Mouse (Mus musculus): Measurements from ENCODE around the gene Cnpy3.
A peak's percentile ranks its signal among the peaks of the same experiment; 100 is the strongest.
"Not testable (repeated sequence)": the region's sequence is repeated elsewhere in the genome, so short reads cannot be mapped to it uniquely, and the experiment has no call there.

The Cnpy3 gene

DNA sequence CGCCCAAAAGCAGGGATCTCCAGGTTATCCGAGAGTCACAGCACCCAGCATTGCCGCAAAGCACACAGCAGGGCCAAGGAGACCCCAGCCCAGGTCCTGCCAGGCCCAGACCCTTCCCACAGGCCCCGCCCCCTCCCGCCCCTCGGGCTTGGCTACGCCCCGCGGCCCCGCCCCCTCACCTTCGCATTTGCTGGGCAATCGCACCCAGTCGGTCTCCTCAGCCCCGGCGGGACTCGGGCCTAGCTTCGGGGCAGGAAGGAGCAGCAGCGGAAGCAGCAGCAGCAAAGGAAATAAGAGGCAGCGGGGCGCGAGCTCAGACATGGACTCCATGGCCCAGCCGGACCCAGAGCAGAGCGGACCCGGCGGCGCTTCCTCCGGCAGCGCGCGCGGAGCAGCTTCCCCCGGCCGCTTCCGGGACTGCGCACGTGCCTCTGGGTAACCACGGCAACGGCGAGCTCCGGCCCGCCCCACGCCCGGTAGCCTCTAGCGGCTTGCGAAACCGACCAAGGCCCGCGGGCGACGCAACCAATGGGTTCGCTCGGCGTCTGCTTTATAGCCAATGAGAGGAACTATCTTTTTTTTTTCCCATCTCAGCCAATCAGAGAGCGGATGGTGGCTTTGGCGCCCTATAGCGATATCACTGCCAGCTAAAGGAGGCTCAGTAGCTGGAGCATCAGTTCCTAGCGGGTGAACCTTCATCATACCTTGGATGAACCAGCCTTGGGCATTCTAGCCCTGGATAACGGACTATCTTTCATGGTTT, at the start of gene Cnpy3:
Gene Cnpy3 (minus strand): TSS at position 421 of the 763 bp plus-strand sequence.
- DNase-seq, result peak; percentile 96

DNA sequence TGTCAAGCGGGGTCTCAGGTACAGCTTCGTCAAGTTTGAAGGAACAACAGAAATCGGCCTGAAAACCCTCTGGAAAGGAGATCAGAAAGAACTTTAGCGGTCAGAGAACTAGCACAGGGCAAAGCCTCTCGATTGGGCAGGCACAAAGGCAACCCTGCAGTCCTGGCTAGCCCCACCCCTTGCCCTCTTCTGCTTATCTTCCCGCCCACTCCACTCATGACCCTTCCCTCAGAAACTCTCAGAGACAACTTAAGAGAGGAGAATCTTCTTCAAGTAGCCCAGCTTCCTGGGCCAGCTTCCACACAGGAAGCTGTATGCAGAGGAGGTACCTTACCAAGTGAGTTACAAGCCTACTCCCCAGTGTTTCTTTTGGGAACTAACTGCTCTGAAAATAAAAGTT, 49.7 kb upstream of the Cnpy3 start:
- DNase-seq, result no peak

DNA sequence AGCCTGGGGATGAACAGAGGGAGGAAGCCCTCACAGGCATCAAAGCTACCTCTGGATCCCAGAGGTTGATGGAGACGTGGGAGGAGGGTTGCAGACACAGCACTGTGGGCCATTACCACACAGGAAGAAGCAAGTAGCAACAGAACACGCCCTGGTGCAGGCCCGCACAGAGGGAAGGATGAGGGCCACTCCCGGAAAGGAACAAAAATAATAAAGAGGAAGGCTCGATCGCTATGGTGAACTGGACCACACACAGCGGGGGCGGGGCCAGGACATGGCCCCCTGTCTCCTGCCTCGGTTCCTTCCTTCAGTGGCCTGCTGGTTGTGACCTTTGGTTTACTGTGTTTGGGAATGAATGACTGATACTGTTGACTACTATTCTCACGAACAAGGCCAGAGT, 47.7 kb upstream of the Cnpy3 start:
- DNase-seq, result no peak

DNA sequence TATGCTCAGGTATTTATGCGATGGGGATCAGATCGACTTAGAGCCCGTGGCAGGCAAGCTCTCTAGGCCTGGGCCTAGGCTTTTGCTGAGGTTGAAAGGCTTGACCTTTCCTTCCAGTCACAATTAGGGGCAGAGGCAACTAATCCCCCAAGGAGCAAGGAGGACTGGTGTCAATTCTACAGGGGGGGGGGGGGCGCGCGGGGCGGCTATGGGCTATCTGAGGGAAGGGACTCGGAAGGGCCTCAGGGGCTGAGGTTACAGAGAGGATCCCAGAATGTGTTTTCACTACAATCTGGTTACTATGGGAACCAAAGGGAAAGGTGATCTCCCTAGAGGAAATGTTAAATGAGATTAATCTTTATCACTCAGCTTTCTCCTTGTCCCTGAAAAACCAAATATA, 45.4 kb upstream of the Cnpy3 start:
- DNase-seq, result no peak

DNA sequence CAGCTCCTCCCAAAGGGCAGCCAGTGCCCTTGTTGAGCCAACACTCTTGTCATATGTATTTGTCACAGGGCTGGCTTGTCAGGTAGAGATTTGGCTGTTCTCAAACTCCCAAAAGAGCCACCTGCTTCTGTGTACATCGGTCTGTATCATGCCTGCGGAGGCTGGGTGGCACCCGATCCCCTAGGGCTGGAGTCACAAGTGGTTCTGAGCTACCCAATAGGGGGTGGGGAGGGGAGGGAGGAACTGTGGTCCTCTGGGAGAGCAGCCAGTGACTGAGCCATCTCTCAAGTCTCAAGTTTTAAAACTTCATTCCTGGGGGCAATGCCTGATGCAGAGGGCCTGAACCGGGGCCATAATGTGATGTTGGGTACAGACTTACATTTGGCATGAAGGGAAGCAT, 44.7 kb upstream of the Cnpy3 start:
- DNase-seq, result no peak

DNA sequence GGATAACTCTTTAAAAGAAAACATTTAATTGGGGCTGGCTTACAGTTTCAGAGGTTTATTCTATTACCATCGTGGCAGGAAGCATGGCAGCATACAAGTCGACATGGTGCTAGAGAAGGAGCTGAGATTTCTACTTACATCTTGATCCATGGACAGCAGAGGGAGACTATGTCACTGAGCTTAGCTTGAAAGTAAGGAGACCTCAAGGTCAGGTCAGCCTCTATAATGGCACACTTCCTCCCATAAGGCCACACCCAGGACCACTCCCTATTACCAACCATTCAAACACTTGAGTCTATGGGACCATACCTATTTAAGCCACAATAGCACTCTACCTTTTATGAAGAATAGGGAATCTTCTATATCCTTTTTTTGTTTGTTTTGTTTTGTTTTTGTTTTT, 40.9 kb upstream of the Cnpy3 start:
- DNase-seq, result no peak

DNA sequence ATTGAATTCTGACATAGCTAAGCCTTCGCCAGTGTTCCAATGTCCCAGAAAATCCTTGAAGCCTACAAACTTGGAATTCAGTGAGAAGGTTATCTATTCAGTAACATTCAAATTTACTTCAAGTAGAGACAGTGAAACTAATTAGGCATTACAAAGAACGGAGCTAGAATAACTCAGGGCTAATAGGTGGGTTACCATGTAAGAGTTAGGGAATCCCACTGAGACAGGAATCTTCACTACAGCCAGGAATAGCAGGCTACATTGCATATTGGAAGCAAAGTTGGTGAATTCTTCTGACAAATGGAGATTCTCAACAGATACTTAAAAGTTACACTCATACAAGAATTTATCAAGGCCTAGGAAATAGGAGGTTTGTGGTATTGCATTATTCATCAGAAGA, 36.0 kb upstream of the Cnpy3 start:
- not testable (repeated sequence) for DNase-seq

DNA sequence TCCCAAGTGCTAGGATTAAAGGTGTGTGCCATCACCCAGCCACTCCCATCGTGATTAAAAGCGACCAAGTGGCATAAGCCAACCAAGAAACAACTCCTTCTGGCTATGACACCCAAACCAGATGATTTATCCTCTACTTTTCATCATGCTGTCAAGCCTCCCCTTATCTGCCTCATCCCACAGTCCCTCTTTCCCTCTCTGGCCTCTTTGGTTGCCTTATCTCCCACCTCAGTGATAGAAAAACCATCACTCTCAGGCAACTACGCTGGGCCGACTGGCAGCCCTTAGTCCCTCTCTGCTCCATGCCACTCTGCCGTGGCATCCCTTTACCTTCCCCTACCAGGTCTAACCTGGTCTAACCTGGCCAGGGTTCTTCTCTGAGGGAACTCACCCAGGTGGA, 34.9 kb upstream of the Cnpy3 start:
- DNase-seq, result no peak

DNA sequence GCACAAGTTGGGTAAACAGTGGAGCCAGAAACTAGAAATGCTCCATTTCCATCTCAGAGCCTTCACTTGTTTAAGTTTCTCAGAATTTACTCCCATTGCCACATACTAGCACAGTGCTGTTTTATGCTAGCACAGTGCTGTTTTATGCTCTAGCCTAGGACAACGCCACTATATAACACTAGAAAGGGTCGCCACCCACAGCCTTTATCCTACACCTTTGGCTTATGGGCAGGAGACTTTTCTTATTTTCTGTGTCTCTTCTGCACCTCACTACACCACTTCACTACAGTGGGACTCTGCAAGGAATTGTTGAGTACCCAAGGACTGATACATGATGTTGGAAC, 31.2 kb upstream of the Cnpy3 start:
- DNase-seq, result no peak

DNA sequence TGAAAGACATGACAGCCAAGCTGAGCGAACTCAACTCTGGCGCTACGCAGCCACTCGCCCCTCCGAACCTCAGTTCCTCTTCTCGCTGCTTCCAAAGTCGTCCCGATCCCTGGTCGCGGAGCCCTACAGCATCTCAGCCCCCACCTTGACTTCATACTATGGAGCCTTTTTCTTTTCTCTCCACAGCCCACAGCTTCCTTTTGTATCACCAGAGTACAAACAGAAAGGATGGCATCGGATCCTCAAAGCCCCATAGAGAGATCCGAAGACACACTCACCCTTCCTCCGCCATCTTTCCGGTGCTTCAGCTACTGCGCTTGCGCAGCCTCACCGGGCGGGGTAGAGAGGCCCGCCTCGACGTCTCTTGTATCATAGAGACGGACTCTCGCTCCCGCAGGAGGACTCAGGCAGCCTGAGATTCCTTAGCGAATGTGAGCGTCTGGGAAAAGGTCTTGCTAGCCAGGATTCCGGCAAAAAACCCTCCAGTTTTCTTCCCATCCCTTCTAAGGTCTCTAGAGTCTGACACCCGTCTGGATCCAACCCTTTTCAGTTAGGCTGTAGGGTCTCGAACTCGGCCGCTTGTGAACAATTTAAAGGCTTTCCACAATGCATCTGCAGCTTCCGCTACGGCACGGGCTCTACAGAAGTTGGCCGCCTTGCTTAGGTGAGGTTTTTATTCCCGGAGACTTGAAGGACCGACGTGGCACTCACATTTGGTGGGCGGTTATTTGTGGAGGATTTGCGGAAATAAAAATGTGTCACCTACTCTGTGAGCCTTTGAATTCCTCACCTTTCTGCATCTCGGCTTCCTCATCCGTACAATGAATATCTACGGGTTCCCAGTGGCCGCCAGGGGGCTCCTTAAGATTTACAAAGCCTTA, 30.6 kb upstream of the Cnpy3 start, which contains the start of gene Rpl7l1:
Gene Rpl7l1 (minus strand): TSS at position 332 of the 881 bp plus-strand sequence.
- DNase-seq, result peak; percentile 90

DNA sequence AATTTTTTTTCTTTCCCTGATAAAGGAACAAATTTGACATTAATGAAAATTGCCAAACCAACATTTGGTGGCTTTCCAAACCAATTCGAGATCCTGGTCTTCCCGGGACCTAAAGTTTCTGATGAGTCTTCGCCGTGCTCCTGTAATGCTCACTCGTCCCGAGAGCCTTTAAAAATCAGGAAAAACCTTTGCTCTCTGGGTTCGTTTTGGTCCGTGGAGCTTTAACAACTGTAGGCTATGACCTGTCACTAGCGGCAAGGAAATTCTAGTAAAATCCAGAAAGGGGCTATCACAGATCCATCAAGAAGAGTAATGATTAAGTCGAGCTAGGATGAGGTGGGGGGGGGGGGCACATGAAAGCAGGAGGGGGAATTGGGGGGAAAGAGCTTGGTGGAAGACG, 29.9 kb upstream of the Cnpy3 start:
- DNase-seq, result no peak

DNA sequence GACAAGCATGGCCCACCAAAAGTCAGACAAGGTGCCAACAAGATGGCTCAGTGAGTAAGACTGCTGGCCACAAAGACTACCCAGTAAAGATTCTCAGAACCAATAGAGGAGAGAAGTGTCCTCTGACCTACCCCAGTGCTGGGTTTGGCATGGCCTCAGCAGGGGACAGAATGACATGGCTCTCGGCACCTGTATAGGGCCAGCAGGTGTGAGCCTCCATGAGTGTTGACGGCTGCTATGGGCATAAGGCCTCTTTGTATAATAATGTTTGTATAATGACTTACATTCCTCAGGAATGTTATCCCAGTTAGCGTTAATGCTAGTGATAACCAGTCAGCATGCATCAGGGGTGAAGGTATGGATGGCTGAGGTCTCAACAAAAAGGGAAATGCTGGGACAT, 24.1 kb upstream of the Cnpy3 start:
- no peak for DNase-seq

DNA sequence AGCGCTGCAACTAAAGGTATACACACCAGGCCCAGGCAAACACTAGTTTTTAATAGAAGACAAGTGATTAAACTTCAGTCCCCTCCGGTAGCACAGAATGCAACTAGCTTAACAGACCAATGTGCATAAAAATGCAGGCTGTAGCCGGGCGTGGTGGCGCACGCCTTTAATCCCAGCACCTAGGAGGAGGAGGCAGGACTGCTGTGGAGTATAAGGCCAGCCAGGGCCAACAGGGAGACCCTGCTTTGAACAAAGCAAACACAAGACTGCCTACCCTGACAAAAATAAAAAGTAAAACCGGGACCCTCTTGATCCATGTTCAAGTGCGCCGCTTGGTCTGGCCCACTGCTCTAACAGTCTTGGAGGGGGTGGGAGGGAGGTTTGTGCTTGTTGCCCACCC, 23.1 kb upstream of the Cnpy3 start:
- no peak for DNase-seq

DNA sequence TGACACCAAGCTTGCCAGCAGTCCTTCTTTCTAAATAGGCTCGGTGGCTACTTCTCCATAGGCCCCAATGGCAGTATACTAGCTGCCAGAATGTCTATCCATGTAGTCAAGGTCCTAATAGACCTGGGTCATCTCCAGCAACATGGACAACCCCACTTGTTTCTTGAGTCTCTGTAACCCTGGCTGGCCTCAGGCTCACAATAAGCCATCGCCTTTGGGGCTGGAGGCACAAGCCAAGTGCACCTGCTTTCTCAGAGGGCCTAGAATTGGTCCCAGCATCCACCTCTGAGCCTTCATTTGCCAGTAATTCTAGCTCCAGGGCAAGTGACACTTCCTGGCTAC, 22.1 kb upstream of the Cnpy3 start:
- DNase-seq, result no peak

DNA sequence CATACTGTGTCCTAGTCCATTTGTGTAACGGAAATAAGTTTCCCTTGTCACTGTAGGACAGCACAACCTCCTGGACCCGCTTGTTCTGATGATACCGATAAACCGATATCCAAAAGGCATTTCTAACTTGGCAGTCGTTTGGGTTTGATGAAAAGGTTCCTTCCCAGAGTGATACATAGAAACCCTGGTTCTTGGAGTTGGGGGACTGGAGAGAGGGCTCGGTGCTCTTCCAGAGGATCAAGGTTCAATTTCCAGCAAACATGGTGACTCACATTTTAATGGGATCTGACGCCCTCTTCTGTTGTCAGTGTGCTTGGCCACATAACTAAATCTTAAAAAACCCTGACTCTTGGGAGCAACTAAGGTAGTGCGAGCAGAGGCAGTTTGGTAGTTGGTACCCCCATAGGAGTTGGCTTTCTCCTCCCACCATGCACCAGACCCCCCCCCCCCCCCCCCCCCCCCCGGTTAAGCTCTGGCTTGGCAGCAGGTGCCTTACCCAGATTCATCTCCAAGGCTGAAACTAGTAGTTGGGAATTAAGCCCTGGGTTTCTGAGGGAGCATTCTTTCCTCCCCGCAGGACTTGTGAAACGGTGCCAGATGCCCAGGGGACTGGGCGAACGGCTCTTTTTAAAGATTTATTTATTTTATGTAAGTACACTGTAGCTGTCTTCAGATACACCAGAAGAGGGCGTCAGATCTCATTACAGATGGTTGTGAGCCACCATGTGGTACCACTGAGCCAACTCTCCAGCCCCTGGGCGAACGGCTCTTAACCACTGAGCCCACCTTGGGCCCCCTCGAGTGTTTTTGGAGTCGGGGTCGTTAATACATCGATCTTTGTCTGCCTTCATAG, 21.5 kb upstream of the Cnpy3 start:
- no peak for DNase-seq

DNA sequence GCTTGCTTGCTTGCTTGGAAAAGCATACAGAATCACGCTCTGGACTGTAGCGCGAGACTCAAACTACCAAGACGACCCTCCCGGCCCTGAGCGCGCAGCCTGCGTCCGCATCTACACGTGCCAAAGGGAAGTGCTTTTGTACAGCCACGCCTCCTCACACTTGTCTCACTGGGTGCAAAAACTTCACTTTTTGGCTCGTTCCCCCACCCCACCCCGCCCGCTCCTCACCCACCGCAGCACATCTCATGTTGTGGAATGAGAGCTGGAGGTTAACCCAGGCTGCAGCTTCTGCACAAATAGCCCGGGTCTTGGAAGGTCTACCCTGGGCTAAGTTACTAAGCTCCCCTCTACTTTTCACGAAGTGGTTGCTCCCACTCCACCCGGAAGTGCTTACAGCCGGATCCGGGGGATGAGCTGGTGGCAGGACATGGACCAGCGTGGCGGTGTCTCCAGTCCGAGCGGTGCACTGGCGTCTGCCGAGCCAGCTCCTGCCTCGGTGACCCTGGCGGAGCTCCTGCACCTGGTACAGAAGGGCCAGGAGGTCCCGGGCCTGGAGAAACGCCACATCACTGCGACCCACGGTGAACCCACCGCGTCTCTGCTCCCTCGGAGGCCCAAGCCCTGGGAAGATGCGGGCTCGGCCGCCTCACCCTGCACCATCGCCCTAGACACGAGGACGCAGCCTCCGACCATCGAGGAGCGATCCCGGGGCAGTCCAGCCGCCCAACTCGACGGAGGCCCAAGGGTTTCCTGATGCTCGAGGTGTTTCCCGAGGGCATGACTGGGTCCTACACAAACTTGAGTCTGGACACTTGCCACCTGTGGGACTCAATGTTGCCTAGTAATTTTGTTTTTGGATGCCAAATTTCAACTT, 20.6 kb upstream of the Cnpy3 start, which contains the start of gene 2310039H08Rik:
Gene 2310039H08Rik (plus strand): TSS at position 232 of the 874 bp plus-strand sequence.
- peak; percentile 80 for DNase-seq

DNA sequence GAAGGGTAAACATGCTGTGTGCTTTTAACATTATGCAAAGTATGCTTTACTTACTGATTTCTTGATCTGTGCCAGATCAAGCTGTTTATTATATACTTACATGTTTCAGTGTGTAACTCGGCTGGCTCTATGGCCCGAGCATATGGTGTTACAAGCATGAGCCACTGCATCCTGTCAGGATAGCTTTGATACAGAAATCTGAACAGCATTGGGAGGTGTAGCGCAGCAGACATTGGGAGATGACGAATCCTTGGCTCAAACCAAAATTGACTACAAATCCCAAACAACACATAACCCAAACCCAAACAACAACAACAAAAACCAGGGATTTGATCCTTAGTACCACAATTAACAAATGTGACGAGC, 20.0 kb upstream of the Cnpy3 start:
- DNase-seq, result no peak

DNA sequence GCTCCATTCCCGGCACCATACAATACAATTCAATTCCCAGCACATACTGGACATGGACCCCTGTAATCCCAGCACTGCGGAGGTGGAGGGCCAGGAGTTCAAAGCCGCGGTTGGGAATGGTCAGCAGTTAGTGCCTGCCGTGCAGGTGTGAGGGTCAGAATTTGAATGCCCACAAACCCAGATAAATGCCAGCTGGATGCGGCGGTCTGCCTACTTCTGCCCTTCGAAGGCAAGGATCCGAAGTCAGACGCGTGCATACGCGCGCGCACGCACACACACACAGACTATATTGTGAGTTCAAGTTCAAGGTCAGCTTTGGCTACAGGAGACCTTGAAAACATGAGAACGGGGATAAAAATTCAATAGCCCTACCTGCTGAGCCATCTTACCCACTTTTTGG, 19.6 kb upstream of the Cnpy3 start:
- peak; percentile 33 for DNase-seq

DNA sequence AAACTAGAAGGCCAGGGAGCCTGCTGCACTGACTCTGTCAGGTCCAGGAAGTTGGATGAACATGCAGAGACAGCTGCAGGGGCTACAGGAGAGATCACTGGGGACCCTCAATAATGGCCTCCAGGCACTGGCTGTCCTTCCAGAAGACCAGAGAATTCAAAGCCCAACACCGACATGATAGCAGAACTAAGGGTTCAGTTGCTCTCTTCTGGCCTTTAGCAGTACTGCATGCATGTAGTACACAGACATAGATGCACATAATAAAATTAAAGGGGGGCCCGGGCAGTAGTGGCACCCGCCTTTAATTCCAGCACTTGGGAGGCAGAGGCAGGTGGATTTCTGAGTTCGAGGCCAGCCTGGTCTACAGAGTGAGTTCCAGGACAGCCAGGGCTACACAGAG, 19.0 kb upstream of the Cnpy3 start:
- DNase-seq, result no peak

DNA sequence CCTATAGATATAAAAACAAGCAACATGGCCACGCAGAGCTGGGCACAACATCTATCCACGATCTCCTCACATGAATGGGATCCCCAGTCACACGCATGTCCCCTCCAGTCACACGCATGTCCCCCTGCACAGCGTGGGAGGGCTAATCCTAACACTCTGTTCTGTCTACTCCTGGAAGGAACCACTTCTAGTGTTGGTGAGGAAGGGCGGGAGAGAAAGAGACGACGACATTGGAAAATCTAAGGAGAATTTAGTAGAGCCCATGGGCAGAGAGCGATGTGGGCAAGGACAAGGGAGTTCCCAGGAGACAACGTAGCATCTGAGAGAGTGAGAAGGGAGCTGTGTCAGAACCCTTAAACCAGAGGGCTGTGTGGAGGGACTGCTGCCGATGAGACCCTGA, 18.5 kb upstream of the Cnpy3 start:
- no peak for DNase-seq

DNA sequence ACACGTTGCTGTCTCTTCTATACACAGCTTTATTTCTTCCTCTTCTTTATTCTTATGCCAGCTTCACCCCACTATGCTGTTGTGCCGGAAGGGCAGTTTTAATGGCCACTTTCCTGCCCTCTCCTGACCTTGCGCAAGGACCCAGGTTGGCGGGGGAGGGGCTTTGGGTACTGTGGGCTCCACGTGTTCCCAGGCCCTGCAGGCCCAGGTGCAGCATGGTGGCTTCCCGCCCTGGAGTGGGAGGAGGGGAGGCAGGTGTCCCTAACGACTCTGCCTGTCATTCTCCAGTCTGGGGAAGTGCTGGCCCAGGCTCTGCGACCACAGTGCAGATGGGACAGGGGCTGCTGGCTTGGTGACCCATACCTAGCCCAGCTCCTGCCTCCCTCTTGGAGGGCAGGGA, 15.9 kb upstream of the Cnpy3 start:
- no peak for DNase-seq

DNA sequence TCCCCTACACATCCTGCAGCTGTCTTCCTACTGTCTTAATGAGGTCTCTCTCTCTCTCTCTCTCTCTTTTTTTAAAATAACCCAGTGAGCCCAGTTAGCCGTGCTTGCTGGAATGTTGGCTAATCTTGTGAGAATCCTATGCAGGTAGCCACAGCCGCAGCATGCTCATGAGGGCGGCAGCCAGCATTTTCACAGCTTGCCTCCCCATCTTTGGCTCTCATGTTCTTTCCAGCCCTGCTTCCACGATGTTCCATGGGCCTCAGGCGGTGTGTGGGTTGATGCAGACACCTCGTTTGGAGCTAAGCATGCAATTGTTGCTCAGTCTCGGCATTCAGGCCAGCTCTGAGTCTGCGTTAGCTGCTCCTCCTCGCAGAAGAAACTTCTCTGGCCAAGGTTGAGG, 12.9 kb upstream of the Cnpy3 start:
- not testable (repeated sequence) for DNase-seq

All from cerebellum, adult 8-10 months (tissue).